Mouse (Mus musculus): ENCODE data around the gene Pitpnc1.

Gene Pitpnc1

GRCm38 (mm10) chr11:107248753-107249152 lies 221.7 kb downstream of the Pitpnc1 start:
- peak; percentile 79 to 91 for DNase-seq (ENCODE audit: inconsistent age in 2 of 2, low spot score in 1 of 2)

GRCm38 (mm10) chr11:107245657-107246056 lies 224.8 kb downstream of the Pitpnc1 start:
- no peak for DNase-seq (ENCODE audit: inconsistent age in 2 of 2, low spot score in 1 of 2)

GRCm38 (mm10) chr11:107243126-107243525 lies 227.4 kb downstream of the Pitpnc1 start:
- DNase-seq (ENCODE audit: inconsistent age in 2 of 2, low spot score in 1 of 2) = no peak

GRCm38 (mm10) chr11:107241678-107242077 lies 228.8 kb downstream of the Pitpnc1 start:
- DNase-seq (ENCODE audit: inconsistent age in 2 of 2, low spot score in 1 of 2) = no peak

- no peak for DNase-seq (ENCODE audit: inconsistent age in 2 of 2, low spot score in 1 of 2)
These were observed 232.0 kb downstream of the Pitpnc1 start for GRCm38 (mm10) chr11:107238506-107238905.

- peak; percentile 19 to 66 for DNase-seq (ENCODE audit: inconsistent age in 2 of 2, low spot score in 1 of 2)
These were observed 233.0 kb downstream of the Pitpnc1 start for GRCm38 (mm10) chr11:107237532-107237931.

GRCm38 (mm10) chr11:107233252-107233890 lies 237.1 kb downstream of the Pitpnc1 start:
- DNase-seq (ENCODE audit: inconsistent age in 2 of 2, low spot score in 1 of 2) = peak in 1 of 2 experiments; percentile 57

GRCm38 (mm10) chr11:107230128-107230527 lies 240.4 kb downstream of the Pitpnc1 start:
- no peak for DNase-seq (ENCODE audit: inconsistent age in 2 of 2, low spot score in 1 of 2)

- DNase-seq (ENCODE audit: inconsistent age in 2 of 2, low spot score in 1 of 2) = no peak
These were observed 244.1 kb downstream of the Pitpnc1 start for GRCm38 (mm10) chr11:107226431-107226830.

GRCm38 (mm10) chr11:107226013-107226412 lies 244.5 kb downstream of the Pitpnc1 start:
- no peak for DNase-seq (ENCODE audit: inconsistent age in 2 of 2, low spot score in 1 of 2)

GRCm38 (mm10) chr11:107225301-107225700 lies 245.2 kb downstream of the Pitpnc1 start:
- peak in 1 of 2 experiments; percentile 65 for DNase-seq (ENCODE audit: inconsistent age in 2 of 2, low spot score in 1 of 2)

- DNase-seq (ENCODE audit: inconsistent age in 2 of 2, low spot score in 1 of 2) = no peak
These were observed 246.8 kb downstream of the Pitpnc1 start for GRCm38 (mm10) chr11:107223667-107224214.

GRCm38 (mm10) chr11:107223169-107223561 lies 247.3 kb downstream of the Pitpnc1 start:
- no peak for DNase-seq (ENCODE audit: inconsistent age in 2 of 2, low spot score in 1 of 2)

- DNase-seq (ENCODE audit: inconsistent age in 2 of 2, low spot score in 1 of 2) = no peak
These were observed 247.8 kb downstream of the Pitpnc1 start for GRCm38 (mm10) chr11:107222531-107223168.

GRCm38 (mm10) chr11:107215111-107215510 lies 255.4 kb downstream of the Pitpnc1 start:
- DNase-seq (ENCODE audit: inconsistent age in 2 of 2, low spot score in 1 of 2) = no peak

- peak in 1 of 2 experiments; percentile 55 for DNase-seq (ENCODE audit: inconsistent age in 2 of 2, low spot score in 1 of 2)
These were observed 256.8 kb downstream of the Pitpnc1 start for GRCm38 (mm10) chr11:107213745-107214144.

GRCm38 (mm10) chr11:107209818-107210217 lies 260.7 kb downstream of the Pitpnc1 start:
- no peak for DNase-seq (ENCODE audit: inconsistent age in 2 of 2, low spot score in 1 of 2)

- no peak for DNase-seq (ENCODE audit: inconsistent age in 2 of 2, low spot score in 1 of 2)
These were observed 268.7 kb downstream of the Pitpnc1 start for GRCm38 (mm10) chr11:107201773-107202172.

- no peak for DNase-seq (ENCODE audit: inconsistent age in 2 of 2, low spot score in 1 of 2)
These were observed 271.2 kb downstream of the Pitpnc1 start for GRCm38 (mm10) chr11:107199281-107199680.

GRCm38 (mm10) chr11:107195334-107195733 lies 275.2 kb downstream of the Pitpnc1 start:
- no peak for DNase-seq (ENCODE audit: inconsistent age in 2 of 2, low spot score in 1 of 2)

- peak in 1 of 2 experiments; percentile 60 for DNase-seq (ENCODE audit: inconsistent age in 2 of 2, low spot score in 1 of 2)
These were observed 280.1 kb downstream of the Pitpnc1 start for GRCm38 (mm10) chr11:107190376-107190775.

All from adrenal gland, adult (tissue).